11 mouse cellular contexts compared by ENCODE assay signal in genomic region chr3:101236995-101237808, GRCm38 (mm10). TPM values are rescaled to one million over a fixed set of nuclear protein-coding genes. Genes with fewer than 3 reads are reported as not detected.
DNase-seq lines count a peak whose midpoint lies in the region; ATAC-seq and TF ChIP-seq lines count a peak whose summit lies in the region.
"Had no signal": no experiment of that assay in that cellular context is flagged by ENCODE, and none has a peak within 500 bp of the region (broad histone marks: within the 10 kb centered on the region; RNA-seq: fewer than 3 reads in every experiment).

No protein-coding gene starts in this region.

- no peak for DNase-seq in midbrain, embryonic 10.5 days (ENCODE audit: low spot score)
- peak; percentile 36 for DNase-seq in limb, embryonic 14.5 days (ENCODE audit: low spot score)
- peak; percentile 55 for DNase-seq in thymus, postnatal 4 days
- no peak for DNase-seq in frontal cortex, postnatal 14 days (ENCODE audit: low spot score in 2 of 2)
- DNase-seq in frontal cortex, postnatal 25 days (ENCODE audit: low spot score in 2 of 2) = no peak
- DNase-seq: kidney, postnatal 14 days; left cerebral cortex, postnatal 4 days; lung, adult 2 months had no signal

- H3K9ac ChIP-seq in midbrain, embryonic 13.5 days (replicated peaks) = no peak overlapping the region
- no peak overlapping the region for H3K9ac ChIP-seq in forebrain, embryonic 16.5 days (replicated peaks; ENCODE audit: low read depth, low read length)
- no peak overlapping the region for H3K9ac ChIP-seq in limb, embryonic 14.5 days (ENCODE audit: low read depth, low read length, severe bottlenecking)
- H3K9ac ChIP-seq: heart, embryonic 13.5 days had no signal

- no peaks in the 10 kb centered on the region for H3K36me3 ChIP-seq in midbrain, embryonic 13.5 days
- no peaks in the 10 kb centered on the region for H3K36me3 ChIP-seq in midbrain, embryonic 10.5 days
- H3K36me3 ChIP-seq in forebrain, embryonic 16.5 days (ENCODE audit: control insufficient read depth, insufficient read depth) = no peaks in the 10 kb centered on the region
- H3K36me3 ChIP-seq in limb, embryonic 14.5 days (ENCODE audit: control insufficient read depth, insufficient read depth, low read length) = no peaks in the 10 kb centered on the region
- H3K36me3 ChIP-seq: heart, embryonic 13.5 days had no signal

- no peaks in the 10 kb centered on the region for H3K27me3 ChIP-seq in midbrain, embryonic 13.5 days
- H3K27me3 ChIP-seq in midbrain, embryonic 10.5 days (ENCODE audit: low read depth, poor library complexity, severe bottlenecking) = no peaks in the 10 kb centered on the region
- H3K27me3 ChIP-seq in forebrain, embryonic 16.5 days (replicated peaks; ENCODE audit: control insufficient read depth, insufficient read depth, low read length) = no peaks in the 10 kb centered on the region
- no peaks in the 10 kb centered on the region for H3K27me3 ChIP-seq in limb, embryonic 14.5 days (ENCODE audit: control insufficient read depth, insufficient read depth, low read length)
- H3K27me3 ChIP-seq: heart, embryonic 13.5 days had no signal

- H3K4me1 ChIP-seq in midbrain, embryonic 13.5 days (replicated peaks) = peaks cover 27% of the 10 kb centered on the region
- peaks cover 31% of the 10 kb centered on the region for H3K4me1 ChIP-seq in midbrain, embryonic 10.5 days
- peaks cover 5% of the 10 kb centered on the region; the same call in 1 of the 2 replicates for H3K4me1 ChIP-seq in forebrain, embryonic 16.5 days (replicated peaks; ENCODE audit: control insufficient read depth, insufficient read depth, low read length)
- peaks cover 10% of the 10 kb centered on the region for H3K4me1 ChIP-seq in limb, embryonic 14.5 days (ENCODE audit: control insufficient read depth, insufficient read depth, low read length)

- ATAC-seq in midbrain, embryonic 13.5 days = peak; percentile 62; the same call in 1 of the 2 replicates
- ATAC-seq in forebrain, embryonic 16.5 days = peak; percentile 57
- ATAC-seq in limb, embryonic 14.5 days (ENCODE audit: low FRiP score, low read depth) = no peak

- no peaks in the 10 kb centered on the region for H3K9me3 ChIP-seq in midbrain, embryonic 13.5 days
- H3K9me3 ChIP-seq in midbrain, embryonic 10.5 days (replicated peaks) = no peaks in the 10 kb centered on the region
- H3K9me3 ChIP-seq in forebrain, embryonic 16.5 days (ENCODE audit: control insufficient read depth, low read length) = no peaks in the 10 kb centered on the region
- no peaks in the 10 kb centered on the region for H3K9me3 ChIP-seq in limb, embryonic 14.5 days (ENCODE audit: control insufficient read depth, low read length)
- H3K9me3 ChIP-seq: heart, embryonic 13.5 days had no signal

- no peak overlapping the region for H3K4me3 ChIP-seq in midbrain, embryonic 13.5 days (replicated peaks)
- no peak overlapping the region for H3K4me3 ChIP-seq in midbrain, embryonic 10.5 days
- no peak overlapping the region for H3K4me3 ChIP-seq in forebrain, embryonic 16.5 days (replicated peaks; ENCODE audit: low read length)
- H3K4me3 ChIP-seq in limb, embryonic 14.5 days (replicated peaks; ENCODE audit: low read length) = no peak overlapping the region
- H3K4me3 ChIP-seq: heart, embryonic 13.5 days had no signal

- 47% methylated on average over 16 of the region's 16 CpGs for WGBS in midbrain, embryonic 13.5 days
- 83% methylated on average over 16 of the region's 16 CpGs for WGBS in midbrain, embryonic 10.5 days
- WGBS in forebrain, embryonic 16.5 days = 32% methylated on average over 16 of the region's 16 CpGs
- WGBS in limb, embryonic 14.5 days = 32% methylated on average over 16 of the region's 16 CpGs

- peak overlapping the region; percentile 48 for H3K27ac ChIP-seq in midbrain, embryonic 13.5 days
- no peak overlapping the region for H3K27ac ChIP-seq in midbrain, embryonic 10.5 days (replicated peaks)
- no peak overlapping the region for H3K27ac ChIP-seq in forebrain, embryonic 16.5 days (ENCODE audit: low read length)
- no peak overlapping the region for H3K27ac ChIP-seq in limb, embryonic 14.5 days (replicated peaks; ENCODE audit: low read depth, low read length)
- H3K27ac ChIP-seq: heart, embryonic 13.5 days had no signal

- TF ChIP-seq POLR2A in limb, embryonic 14.5 days (IDR thresholded peaks at IDR 0.05; ENCODE audit: borderline replicate concordance, extremely low read depth, insufficient read depth, insufficient read length) = no peak

- no peak overlapping the region for H3K4me2 ChIP-seq in midbrain, embryonic 13.5 days (replicated peaks)
- H3K4me2 ChIP-seq in forebrain, embryonic 16.5 days (ENCODE audit: low read length) = no peak overlapping the region
- no peak overlapping the region for H3K4me2 ChIP-seq in limb, embryonic 14.5 days (replicated peaks; ENCODE audit: low read depth, low read length, severe bottlenecking)

RNA-seq across cellular contexts. Expression of gene Cd2, which starts 50.5 kb away (rescaled TPM):
- polyA plus RNA-seq in midbrain, embryonic 13.5 days (2015; fragmentation: Nextera tagmentation; extraction: Ambion mirVana) = 0.13 TPM in 1 of 2 replicates, not detected in the other
- polyA plus RNA-seq in midbrain, embryonic 10.5 days (2016; fragmentation: Nextera tagmentation; extraction: Ambion mirVana) = 0.10 TPM in 1 of 2 replicates, not detected in the other
- polyA plus RNA-seq in forebrain, embryonic 16.5 days (2015; fragmentation: Nextera tagmentation; extraction: Ambion mirVana) = 0.37 and 0.57 TPM in 2 replicates
- not detected in 2 replicates for polyA plus RNA-seq in limb, embryonic 14.5 days (2012; rRNA removed)
- not detected in 2 replicates for polyA plus RNA-seq in limb, embryonic 14.5 days (2014; fragmentation: Nextera tagmentation; extraction: Ambion mirVana)
- polyA plus RNA-seq: heart, embryonic 13.5 days had no signal

Comparison
In these comparisons a context has a peak if more than half of its experiments do, and no peak if none do; other contexts are left out.
1. DNase-seq: peak in limb, embryonic 14.5 days (single experiment) and thymus, postnatal 4 days (single experiment); none in midbrain, embryonic 10.5 days (single experiment), frontal cortex, postnatal 14 days (0 of 2) and frontal cortex, postnatal 25 days (0 of 2).